Mouse (Mus musculus): Measurements from ENCODE around the gene Flot2.

GRCm38 (mm10) chr11:77995556-77995955, 42.2 kb upstream of the Flot2 start:
- TF ChIP-seq CTCF (IDR thresholded peaks at IDR 0.05; ENCODE audit: control insufficient read depth, insufficient read depth, insufficient replicate concordance, low read depth, low read length) (no peak), POLR2A (IDR thresholded peaks at IDR 0.05; ENCODE audit: control insufficient read depth, low read depth, low read length) (no peak)

Data from testis, adult 2 months (tissue).